Mouse (Mus musculus): ENCODE results near the gene Hoxb6. TPM values are rescaled to one million over a fixed set of nuclear protein-coding genes. Genes with fewer than 3 reads are reported as not detected.

Hoxb6 gene
- total RNA-seq, 2 experiments from 2014 or later, result not detected

GRCm38 (mm10) chr11:96269869-96270268 is 22.4 kb upstream of the Hoxb6 start:
- no peak for DNase-seq

GRCm38 (mm10) chr11:96270996-96271540 is 21.2 kb upstream of the Hoxb6 start, which contains the start of gene Hoxb9:
Gene Hoxb9, plus strand, starts transcription at chr11:96271457.
- DNase-seq, result no peak

- no peak for DNase-seq
Measured at GRCm38 (mm10) chr11:96271541-96272011, 20.7 kb upstream of the Hoxb6 start.

- DNase-seq, result no peak
Measured at GRCm38 (mm10) chr11:96272024-96272921, 20.0 kb upstream of the Hoxb6 start.

GRCm38 (mm10) chr11:96274428-96274827 is 17.8 kb upstream of the Hoxb6 start:
- no peak for DNase-seq

- DNase-seq, result no peak
Measured at GRCm38 (mm10) chr11:96275896-96276295, 16.4 kb upstream of the Hoxb6 start.

GRCm38 (mm10) chr11:96277151-96278044 is 14.9 kb upstream of the Hoxb6 start:
- no peak for DNase-seq

GRCm38 (mm10) chr11:96278324-96278723 is 14.0 kb upstream of the Hoxb6 start:
- no peak for DNase-seq

- DNase-seq, result peak; percentile 76 to 83
Measured at GRCm38 (mm10) chr11:96278773-96279172, 13.5 kb upstream of the Hoxb6 start.

GRCm38 (mm10) chr11:96279421-96280233 is 12.6 kb upstream of the Hoxb6 start:
- DNase-seq, result no peak

GRCm38 (mm10) chr11:96280399-96281378 is 11.6 kb upstream of the Hoxb6 start:
- no peak for DNase-seq

- no peak for DNase-seq
Measured at GRCm38 (mm10) chr11:96281396-96281795, 10.9 kb upstream of the Hoxb6 start.

GRCm38 (mm10) chr11:96281855-96282570 is 10.3 kb upstream of the Hoxb6 start, which contains the start of gene Hoxb8:
Gene Hoxb8, plus strand, starts transcription at chr11:96281905.
- DNase-seq, result no peak

GRCm38 (mm10) chr11:96282795-96283430 is 9.4 kb upstream of the Hoxb6 start:
- no peak for DNase-seq

- no peak for DNase-seq
Measured at GRCm38 (mm10) chr11:96284041-96284749, 8.1 kb upstream of the Hoxb6 start.

- DNase-seq, result no peak
Measured at GRCm38 (mm10) chr11:96284774-96285734, 7.2 kb upstream of the Hoxb6 start.

Data from layer of hippocampus, postnatal 36 days (tissue).